Mouse (Mus musculus): ENCODE data around the gene Snrpd3.

DNA sequence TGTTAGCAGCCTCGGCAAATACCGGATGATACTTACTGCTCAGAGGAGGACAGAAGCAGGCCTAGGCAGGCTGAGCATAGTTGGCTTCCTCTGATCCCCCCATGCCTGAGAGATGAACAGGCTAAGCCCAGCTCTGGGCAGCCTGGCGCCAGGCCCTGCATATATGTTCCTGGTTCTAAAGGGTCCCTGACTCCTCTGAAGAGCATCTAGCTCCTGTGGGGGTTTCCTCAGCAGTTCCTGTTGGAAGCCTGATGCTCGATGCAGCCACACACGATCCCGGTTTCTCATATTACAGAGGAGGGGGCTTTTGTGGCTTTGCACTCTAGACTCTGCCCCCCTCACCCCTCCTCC is 43.2 kb downstream of the Snrpd3 start:
- no peak for TF ChIP-seq CTCF (IDR thresholded peaks at IDR 0.05; ENCODE audit: low read depth)
- no peak for TF ChIP-seq EP300 (optimal IDR thresholded peaks at IDR 0.05)
